Mouse (Mus musculus): ENCODE measurements around the gene C2cd3.

The C2cd3 gene

GRCm38 (mm10) chr7:100371495-100372451, at the start of gene C2cd3, which contains the start of gene Ppme1:
TSS of gene C2cd3 (plus strand) at chr7:100372233.
TSS of gene Ppme1 (minus strand) at chr7:100372307.
- peak; percentile 98 to 99 for DNase-seq (ENCODE audit: low spot score in 2 of 2)

GRCm38 (mm10) chr7:100323721-100324120, 48.3 kb upstream of the C2cd3 start:
- no peak for DNase-seq (ENCODE audit: low spot score in 2 of 2)

DNA sequence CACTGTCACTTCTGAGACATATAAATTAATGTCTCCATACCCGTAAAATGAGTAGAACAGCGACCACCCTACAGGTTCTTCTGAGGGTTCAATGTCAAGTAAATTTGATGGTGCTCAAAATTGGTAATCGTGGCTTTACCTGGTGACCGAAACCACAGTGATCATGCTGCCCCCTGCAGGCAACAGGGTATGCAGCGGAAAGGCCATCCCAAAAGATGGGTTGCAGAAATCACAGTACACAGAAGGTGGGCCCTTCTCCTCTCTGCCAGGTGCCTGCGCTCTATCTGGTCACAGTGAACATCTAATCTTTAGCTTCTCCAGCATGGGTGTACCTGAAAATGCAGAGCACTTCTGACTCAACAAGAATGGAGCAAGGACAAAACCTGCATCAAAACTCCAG, 46.6 kb upstream of the C2cd3 start:
- peak in 1 of 2 experiments; percentile 40 for DNase-seq (ENCODE audit: low spot score in 2 of 2)

DNA sequence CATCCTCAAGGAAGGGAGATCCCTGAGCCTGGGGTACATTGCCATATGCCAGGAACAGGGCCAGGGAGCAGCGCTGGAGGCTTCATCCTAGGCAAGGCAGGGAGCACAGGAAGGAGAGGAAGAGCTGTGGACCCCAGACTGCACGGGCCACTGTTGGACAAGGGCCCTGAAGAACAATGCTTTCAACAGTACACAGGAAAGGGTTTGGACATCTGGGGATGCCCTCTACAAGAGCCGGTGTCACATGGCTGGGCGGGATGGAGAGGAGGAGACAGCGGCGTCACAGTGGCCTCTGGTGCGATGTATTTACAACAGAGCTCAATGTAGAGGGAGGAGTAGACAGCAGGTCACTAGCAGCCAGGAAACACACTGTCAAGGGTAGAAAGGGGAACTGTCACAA, 44.5 kb upstream of the C2cd3 start:
- no peak for DNase-seq (ENCODE audit: low spot score in 2 of 2)

GRCm38 (mm10) chr7:100328636-100329035, 43.4 kb upstream of the C2cd3 start:
- no peak for DNase-seq (ENCODE audit: low spot score in 2 of 2)

DNA sequence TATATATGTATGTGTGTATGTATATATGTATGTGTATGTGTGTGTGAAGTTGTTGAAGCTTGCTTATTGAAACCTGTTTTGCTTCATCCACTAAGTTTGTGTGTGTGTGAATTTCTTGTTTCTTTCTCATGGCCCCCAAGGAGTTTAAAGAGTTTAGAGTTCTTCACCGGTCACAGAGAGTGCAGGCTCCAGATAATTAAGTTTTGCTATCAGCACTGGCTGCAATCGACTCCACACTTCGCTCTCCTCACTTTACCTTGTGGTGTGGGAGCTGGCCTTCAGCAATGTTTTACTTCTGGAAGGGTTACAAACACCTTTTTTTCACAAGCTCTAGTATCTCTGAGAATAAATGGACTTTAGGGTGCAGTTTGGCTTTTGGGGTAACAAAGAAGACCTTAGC, 40.8 kb upstream of the C2cd3 start:
- DNase-seq (ENCODE audit: low spot score in 2 of 2) = no peak

GRCm38 (mm10) chr7:100335921-100336320, 36.1 kb upstream of the C2cd3 start:
- no peak for DNase-seq (ENCODE audit: low spot score in 2 of 2)

DNA sequence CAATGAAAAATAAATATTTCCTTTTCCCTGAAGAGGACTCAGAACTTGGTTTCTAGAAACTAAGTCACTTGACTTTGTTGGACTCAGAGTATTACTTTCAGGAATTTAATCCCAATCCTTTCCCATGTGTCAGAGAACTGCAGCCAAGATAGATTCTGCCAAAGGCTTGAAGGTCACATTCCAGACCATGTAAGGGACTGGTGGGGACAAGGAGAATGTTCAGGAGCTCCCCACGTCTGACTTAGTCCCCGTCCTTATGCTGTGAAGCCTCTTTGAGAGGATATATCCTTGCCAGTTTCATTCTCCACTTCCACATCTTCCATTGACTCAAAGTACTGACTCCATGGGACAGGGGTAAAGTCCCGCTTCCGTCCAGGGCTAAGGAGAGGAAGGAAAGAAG, 17.0 kb upstream of the C2cd3 start:
- DNase-seq (ENCODE audit: low spot score in 2 of 2) = no peak

GRCm38 (mm10) chr7:100356324-100356723, 15.7 kb upstream of the C2cd3 start:
- no peak for DNase-seq (ENCODE audit: low spot score in 2 of 2)

DNA sequence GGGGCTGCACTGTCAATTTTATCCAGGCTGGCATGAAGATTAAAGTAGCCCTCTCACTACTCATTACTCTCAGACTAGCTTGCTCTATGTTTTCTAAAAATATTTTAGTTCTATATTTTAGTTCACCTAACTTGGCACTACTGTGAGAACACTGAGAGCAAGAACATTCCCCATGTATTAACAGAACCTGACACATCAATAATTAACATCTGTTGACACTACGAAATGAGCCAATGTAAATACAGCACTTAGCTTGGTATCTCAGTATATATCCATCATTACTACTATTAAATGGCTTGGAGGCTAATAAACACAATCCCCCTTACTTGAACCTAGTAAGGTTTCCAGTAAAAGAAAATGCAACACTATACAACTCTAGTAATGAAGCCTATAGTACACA, 15.3 kb upstream of the C2cd3 start:
- DNase-seq (ENCODE audit: low spot score in 2 of 2) = no peak

DNA sequence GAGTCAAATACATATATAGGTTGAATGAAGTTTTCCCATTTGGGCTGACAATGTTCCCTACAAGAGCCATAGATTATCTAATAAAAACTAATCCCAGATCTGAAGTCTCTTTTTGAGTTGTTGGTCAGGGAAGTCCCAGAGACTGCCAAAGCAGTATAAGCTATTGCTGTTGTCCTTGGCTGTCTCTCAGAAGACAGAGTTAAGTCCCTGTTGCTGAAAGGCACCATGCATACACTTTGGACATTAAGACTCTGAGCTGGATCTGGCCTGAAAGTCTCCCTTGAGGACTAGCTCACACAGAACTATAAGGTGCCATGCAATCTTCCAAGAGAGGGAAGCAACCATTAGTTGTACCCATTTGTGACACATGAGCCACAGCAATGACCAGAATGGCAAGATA, 14.2 kb upstream of the C2cd3 start:
- no peak for DNase-seq (ENCODE audit: low spot score in 2 of 2)

- DNase-seq (ENCODE audit: low spot score in 2 of 2) = no peak
Measured at GRCm38 (mm10) chr7:100363162-100363561, 8.9 kb upstream of the C2cd3 start.

GRCm38 (mm10) chr7:100364888-100365287, 7.1 kb upstream of the C2cd3 start:
- DNase-seq (ENCODE audit: low spot score in 2 of 2) = no peak

GRCm38 (mm10) chr7:100372452-100372980, 483 bp downstream of the C2cd3 start:
- no peak for DNase-seq (ENCODE audit: low spot score in 2 of 2)

DNA sequence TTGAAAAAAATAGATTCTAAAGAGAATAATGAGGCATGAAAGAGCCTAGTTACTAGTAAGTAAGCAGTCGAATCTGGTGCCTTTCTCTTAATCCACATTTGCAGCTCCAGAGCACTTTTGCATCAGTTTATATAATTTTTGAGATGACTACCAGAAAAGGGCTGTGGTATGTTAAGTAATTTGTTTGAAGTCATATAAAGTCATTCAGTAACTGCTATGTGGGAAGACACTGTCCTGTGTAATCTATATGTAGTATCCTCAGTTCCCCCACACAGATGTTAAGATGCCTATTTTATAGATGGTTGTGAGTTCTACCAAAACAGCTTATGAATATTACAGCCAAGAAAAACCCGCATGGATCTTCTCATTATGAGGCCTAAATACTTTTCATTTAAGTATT, 6.2 kb downstream of the C2cd3 start:
- no peak for DNase-seq (ENCODE audit: low spot score in 2 of 2)

DNA sequence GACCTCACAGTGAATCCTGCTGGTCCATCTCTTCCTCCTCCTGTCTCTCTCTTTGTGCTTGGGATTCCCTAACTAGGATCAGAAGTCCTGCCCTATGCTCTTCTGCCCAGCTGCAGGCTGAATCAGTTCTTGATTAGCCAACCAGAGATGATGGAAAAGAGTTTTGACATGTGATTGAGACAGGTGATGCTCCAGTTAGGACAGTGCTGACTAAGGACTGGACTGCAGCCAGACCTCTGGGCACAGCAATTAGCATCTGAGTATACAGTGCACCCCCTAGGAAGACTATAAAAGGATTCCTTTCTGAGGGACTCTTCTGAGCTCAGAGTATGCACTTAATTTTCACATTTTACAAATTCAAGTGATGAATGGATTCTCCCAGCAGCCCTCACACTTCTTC, 9.1 kb downstream of the C2cd3 start:
- DNase-seq (ENCODE audit: low spot score in 2 of 2) = no peak

- DNase-seq (ENCODE audit: low spot score in 2 of 2) = no peak
Measured at GRCm38 (mm10) chr7:100383207-100383606, 11.2 kb downstream of the C2cd3 start.

GRCm38 (mm10) chr7:100388174-100388573, 16.1 kb downstream of the C2cd3 start:
- no peak for DNase-seq (ENCODE audit: low spot score in 2 of 2)

GRCm38 (mm10) chr7:100390166-100390565, 18.1 kb downstream of the C2cd3 start:
- no peak for DNase-seq (ENCODE audit: low spot score in 2 of 2)

DNA sequence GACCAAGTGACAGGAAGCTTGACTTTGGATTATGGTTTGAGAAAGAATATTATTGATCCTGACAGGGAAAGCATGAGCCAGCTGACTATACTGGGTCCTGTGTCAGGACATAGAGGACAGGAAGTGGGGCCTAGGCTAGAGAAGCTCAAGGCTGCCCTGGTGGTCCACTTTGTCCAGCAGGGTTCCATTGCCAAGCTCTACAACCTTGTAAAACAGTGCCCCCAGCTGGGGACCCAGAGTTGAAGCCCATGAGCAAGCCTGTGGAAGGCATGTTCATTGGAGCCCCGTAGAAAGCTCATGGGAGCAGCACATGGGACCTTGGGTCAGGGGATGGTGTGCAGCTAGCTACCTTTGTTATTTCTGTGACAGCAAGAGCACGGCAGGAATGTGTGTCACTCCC, 20.2 kb downstream of the C2cd3 start:
- no peak for DNase-seq (ENCODE audit: low spot score in 2 of 2)

DNA sequence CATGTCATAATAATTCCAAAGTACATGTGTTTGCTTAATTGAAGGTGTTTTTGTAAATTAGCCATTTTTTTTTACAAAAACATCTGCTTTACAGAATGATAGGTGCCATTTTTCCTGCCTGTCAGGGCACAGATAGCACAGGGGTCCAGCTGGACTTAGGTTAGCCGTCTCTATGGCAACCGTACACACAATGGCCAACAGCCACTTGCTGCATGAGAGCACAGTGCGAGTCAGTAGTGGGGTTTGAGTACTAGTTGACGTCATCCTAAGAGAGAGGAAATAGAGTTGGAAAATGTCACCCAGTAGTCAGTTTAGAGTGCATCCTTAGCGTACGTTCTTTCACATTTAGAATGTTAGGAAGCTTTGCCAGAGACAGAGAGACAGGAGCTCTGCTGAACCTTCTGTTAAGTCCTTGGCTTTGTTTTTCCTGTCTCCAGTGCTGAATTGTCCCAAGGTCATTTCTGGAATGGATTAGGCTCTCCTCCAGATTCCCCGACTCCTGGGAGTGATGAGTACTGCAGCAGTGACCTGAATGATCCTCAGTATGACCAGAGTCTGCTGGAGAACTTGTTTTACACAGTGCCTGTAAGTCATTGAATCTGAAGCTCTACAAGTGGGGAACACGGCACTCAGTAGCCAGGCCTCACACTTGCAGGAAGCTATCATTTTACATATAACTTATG, 27.3 kb downstream of the C2cd3 start:
- DNase-seq (ENCODE audit: low spot score in 2 of 2) = no peak

- no peak for DNase-seq (ENCODE audit: low spot score in 2 of 2)
Measured at GRCm38 (mm10) chr7:100400899-100401539, 29.0 kb downstream of the C2cd3 start.

Measured in frontal cortex, postnatal 10 days (tissue).